Mouse (Mus musculus): ENCODE results near the gene Eml2.

Eml2 gene

DNA sequence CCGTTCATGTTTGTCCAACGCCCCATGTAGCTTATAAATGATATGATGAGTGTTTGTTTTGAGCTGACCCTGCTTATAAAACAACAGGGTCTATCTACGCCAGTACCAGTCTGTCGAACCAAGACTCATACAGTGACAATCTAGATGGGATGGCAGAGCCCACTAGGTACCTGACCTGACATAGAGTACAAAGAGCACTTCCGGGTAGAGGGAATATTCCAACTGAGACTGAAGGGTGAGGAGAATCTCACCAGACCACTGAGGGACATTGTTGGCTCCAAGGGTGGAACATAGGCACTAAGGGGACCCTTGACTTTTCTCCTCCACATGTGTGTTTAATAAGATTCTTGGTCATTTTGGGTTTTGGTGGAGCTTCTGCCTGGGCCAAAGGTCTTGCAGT, 53.2 kb downstream of the Eml2 start:
- no peak for DNase-seq (ENCODE audit: low read depth in 1 of 2, low spot score in 2 of 2)

- no peak for DNase-seq (ENCODE audit: low read depth in 1 of 2, low spot score in 2 of 2)
Measured at GRCm38 (mm10) chr7:19230041-19230580, 53.9 kb downstream of the Eml2 start.

DNA sequence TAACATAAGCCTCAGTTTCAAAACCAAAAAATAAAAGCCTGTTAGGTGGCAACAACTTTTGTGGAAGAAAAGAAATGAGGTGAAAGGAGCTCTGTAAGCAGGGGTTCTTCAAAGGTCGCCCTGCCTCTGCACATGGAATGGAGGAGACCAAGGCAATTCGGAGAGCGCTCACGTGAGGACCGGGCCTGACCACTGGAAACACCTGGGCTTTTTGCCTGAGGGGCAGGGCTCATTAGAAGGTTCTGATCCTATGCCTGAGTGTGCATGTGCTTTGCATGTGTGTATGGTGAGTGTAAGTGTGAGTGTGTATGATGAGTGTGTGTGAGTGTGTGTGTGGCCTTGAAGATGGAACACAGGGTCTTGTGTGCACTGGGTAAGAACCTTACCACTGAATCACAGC, 54.7 kb downstream of the Eml2 start:
- no peak for DNase-seq (ENCODE audit: low read depth in 1 of 2, low spot score in 2 of 2)

DNA sequence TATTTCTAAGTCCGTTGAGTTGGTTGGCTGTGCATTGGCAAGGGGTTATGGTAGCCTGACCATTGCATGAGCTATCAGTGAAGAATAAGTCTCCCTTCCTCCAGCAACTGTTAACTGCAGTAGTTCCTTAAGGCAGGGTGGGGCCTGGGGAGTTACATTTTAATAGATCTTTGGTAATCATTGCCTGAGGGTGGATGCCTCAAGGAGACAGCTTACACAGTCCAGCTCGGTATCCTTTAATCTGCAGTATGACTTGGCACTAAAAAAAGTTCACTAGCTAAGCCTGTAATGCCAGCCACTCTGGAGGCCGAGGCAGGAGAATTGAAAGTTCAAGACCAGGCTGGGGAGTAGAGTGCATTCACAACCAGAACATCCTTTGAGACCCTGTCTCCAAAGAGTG, 55.6 kb downstream of the Eml2 start:
- no peak for DNase-seq (ENCODE audit: low read depth in 1 of 2, low spot score in 2 of 2)

DNA sequence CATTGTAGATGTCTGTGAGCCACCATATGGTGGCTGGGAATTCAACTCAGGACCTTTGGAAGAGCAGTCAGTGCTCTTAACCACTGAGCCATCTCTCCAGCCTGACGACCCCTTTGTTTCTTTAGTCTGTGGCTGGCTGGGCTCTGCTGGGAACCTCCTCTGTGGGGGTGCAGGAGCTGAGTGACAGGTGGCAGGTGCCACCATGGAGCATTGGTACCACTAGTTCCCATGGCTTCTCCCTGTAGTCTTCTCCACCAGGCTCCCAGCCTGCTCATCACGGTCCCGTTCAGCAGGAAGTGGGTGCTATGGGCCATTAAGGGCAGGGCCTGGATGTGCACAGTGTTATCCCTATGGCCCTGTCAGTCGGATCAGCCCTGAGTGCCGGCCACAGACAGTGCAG, 58.4 kb downstream of the Eml2 start:
- no peak for DNase-seq (ENCODE audit: low read depth in 1 of 2, low spot score in 2 of 2)

- no peak for DNase-seq (ENCODE audit: low read depth in 1 of 2, low spot score in 2 of 2)
Measured at GRCm38 (mm10) chr7:19235092-19235671, 59.0 kb downstream of the Eml2 start.

- DNase-seq (ENCODE audit: low read depth in 1 of 2, low spot score in 2 of 2): no peak
Measured at GRCm38 (mm10) chr7:19236411-19236810, 60.2 kb downstream of the Eml2 start.

DNA sequence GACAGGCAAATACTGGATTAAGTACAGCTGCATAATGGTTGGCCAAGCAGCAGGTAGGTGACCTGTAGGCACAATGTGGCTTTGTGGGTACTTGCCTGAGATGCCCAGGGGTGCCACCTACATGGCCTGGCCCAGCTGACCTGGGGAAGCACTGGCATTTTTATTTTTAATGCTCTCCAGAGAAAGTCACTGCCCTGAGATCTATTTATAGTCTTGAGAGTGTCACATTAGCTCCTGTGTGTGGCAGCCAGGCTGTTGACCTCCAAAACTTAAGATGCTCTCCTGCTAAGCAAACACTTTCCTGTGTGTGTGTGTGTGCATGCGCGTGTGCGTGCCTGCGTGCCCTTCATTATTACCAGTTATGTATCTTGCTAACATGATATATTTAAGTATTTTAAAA, 62.1 kb downstream of the Eml2 start:
- no peak for DNase-seq (ENCODE audit: low read depth in 1 of 2, low spot score in 2 of 2)

- DNase-seq (ENCODE audit: low read depth in 1 of 2, low spot score in 2 of 2): peak; percentile 52 to 83
Measured at GRCm38 (mm10) chr7:19239423-19239822, 63.2 kb downstream of the Eml2 start.

- no peak for DNase-seq (ENCODE audit: low read depth in 1 of 2, low spot score in 2 of 2)
Measured at GRCm38 (mm10) chr7:19239986-19240385, 63.8 kb downstream of the Eml2 start.

- no peak for DNase-seq (ENCODE audit: low read depth in 1 of 2, low spot score in 2 of 2)
Measured at GRCm38 (mm10) chr7:19240905-19241463, 64.8 kb downstream of the Eml2 start.

- no peak for DNase-seq (ENCODE audit: low read depth in 1 of 2, low spot score in 2 of 2)
Measured at GRCm38 (mm10) chr7:19242005-19242404, 65.8 kb downstream of the Eml2 start.

DNA sequence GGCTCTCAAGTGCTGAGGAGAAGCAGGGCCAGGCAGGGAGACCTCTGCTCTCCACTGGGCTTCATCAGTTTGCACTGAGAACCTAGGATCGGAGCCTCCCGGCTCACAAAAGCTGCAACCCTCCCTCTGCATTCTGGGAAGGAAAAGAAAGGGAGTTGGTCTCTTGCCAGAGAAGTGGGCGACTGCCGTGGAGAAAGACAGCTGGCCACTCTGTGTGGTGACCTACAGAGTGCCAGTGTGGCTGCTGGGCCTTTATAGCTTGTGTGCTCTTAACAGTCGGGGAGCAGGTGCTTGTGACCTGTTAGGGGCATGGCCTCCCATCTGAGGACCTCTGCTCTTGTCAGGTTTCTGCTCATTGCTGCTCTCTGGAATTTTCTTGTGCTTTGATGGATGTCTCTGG, 67.6 kb downstream of the Eml2 start:
- DNase-seq (ENCODE audit: low read depth in 1 of 2, low spot score in 2 of 2): no peak

DNA sequence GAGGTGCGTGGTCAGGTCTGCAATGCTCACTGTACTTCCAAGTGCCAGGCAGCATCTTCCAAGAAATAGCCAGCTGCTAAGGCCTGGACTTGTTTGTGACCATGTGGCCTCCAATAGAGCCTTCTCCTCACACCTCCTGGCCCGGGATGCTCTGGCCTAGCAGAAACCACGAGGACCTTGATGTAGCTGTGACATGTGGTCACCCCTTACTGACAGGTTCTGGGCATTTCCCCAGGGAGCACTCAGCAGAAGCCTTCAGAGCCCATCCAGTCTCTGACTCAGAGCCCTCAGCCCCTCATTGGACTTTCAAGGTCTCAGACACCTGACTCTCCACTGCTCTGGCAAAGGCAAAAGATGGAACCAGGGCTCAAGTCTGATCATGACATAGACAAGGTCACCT, 68.9 kb downstream of the Eml2 start:
- DNase-seq (ENCODE audit: low read depth in 1 of 2, low spot score in 2 of 2): no peak

DNA sequence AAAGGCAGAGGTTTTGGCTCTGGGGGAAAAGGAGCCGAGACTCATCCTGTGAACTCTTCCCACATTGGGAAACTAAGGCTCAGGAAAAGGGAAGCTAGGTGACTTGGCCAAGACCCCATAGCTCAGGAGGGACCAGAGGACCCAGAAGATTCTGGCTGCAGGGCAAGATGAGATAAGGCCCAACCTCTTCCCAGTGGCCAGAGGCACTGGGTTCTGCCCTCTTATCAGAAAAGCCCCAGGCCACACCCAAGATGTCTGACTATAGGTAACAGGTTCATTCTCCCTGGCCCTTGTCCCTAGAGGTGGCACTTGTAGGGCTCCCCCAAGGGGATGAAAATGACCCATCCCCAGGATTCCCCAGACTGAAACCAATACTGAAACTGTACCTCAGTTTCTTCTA, 70.6 kb downstream of the Eml2 start:
- no peak for DNase-seq (ENCODE audit: low read depth in 1 of 2, low spot score in 2 of 2)

- DNase-seq (ENCODE audit: low read depth in 1 of 2, low spot score in 2 of 2): no peak
Measured at GRCm38 (mm10) chr7:19247511-19247910, 71.3 kb downstream of the Eml2 start.

DNA sequence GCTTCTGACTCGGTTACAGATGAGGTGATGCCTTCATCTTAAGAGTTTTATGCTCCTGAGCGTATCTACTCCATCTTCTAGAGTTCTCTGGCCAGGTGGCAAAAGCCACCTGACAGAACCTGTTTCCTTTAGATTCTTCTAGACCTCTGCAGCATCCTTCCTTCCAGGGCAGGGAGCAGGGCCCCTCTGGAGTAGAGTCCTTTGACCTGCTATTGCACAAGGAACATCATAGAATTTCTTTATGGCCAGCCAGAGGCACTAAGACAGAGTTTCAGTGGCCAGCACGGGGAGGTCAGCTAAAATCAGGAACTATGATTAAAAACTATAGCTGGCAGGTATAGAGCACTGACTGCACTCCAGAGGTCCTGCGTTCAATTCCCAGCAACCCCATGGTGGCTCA, 75.9 kb downstream of the Eml2 start:
- DNase-seq (ENCODE audit: low read depth in 1 of 2, low spot score in 2 of 2): no peak

GRCm38 (mm10) chr7:19253437-19253836, 77.2 kb downstream of the Eml2 start:
- no peak for DNase-seq (ENCODE audit: low read depth in 1 of 2, low spot score in 2 of 2)

GRCm38 (mm10) chr7:19255395-19255794, 79.2 kb downstream of the Eml2 start:
- no peak for DNase-seq (ENCODE audit: low read depth in 1 of 2, low spot score in 2 of 2)

Data from monocyte, adult 2 months (primary cell).